Mouse (Mus musculus) ES-Bruce4 (cell line): ENCODE measurements around the gene Lonrf2. TPM values are rescaled to one million over a fixed set of nuclear protein-coding genes. Genes with fewer than 3 reads are reported as not detected.

Experiments
- H3K27ac ChIP-seq: 2 replicates; pipeline ENCODE4 v1.5.1; 2012; ENCODE audit warnings: low read length, inconsistent platforms; ENCODE audit not compliant: insufficient read depth
- H3K27me3 ChIP-seq: 2 replicates; pipeline ENCODE4 v1.6.1; 2012; ENCODE audit warnings: mild to moderate bottlenecking, low read length, inconsistent platforms; ENCODE audit not compliant: control insufficient read depth, poor library complexity, insufficient read depth, severe bottlenecking
- H3K36me3 ChIP-seq: 2 replicates; pipeline ENCODE4 v1.6.1; 2012; ENCODE audit warnings: inconsistent platforms, mild to moderate bottlenecking, low read length, moderate library complexity; ENCODE audit not compliant: control insufficient read depth, poor library complexity, insufficient read depth, severe bottlenecking
- H3K4me1 ChIP-seq: one replicate; pipeline ENCODE4 v1.8.1; 2011; ENCODE audit warnings: low read length; ENCODE audit not compliant: control insufficient read depth, insufficient read depth
- H3K4me3 ChIP-seq: 2 replicates; pipeline ENCODE4 v1.5.1; 2011; ENCODE audit warnings: low read depth, mild to moderate bottlenecking, low read length
- H3K9ac ChIP-seq: 2 replicates; pipeline ENCODE4 v1.6.1; 2012; ENCODE audit warnings: low read depth, mild to moderate bottlenecking, inconsistent platforms; ENCODE audit not compliant: poor library complexity, severe bottlenecking
- H3K9me3 ChIP-seq: replicated peaks from 2 replicates; pipeline ENCODE4 v1.6.1; 2012; ENCODE audit warnings: mild to moderate bottlenecking, low read length, inconsistent platforms; ENCODE audit not compliant: control insufficient read depth, poor library complexity, insufficient read depth, severe bottlenecking
- CTCF ChIP-seq: IDR thresholded peaks from one replicate; pipeline ENCODE4 v1.8.1; 2011; ENCODE audit warnings: low read depth, low read length
- EP300 ChIP-seq: IDR thresholded peaks from 2 replicates; pipeline ENCODE4 v1.6.1; 2011; ENCODE audit warnings: low read depth, low read length; ENCODE audit not compliant: insufficient read depth
- POLR2A ChIP-seq: IDR thresholded peaks from one replicate; pipeline ENCODE4 v1.8.1; 2011; ENCODE audit warnings: low read length; ENCODE audit not compliant: insufficient read depth
- polyA plus RNA-seq: library from polyadenylated mRNA; stranded (reverse); fragments of >200 nt; gene quantifications from 2 replicates; pipeline ENCODE4 v1.2.4, GENCODE M21; 2011; ENCODE audit warnings: low read depth; ENCODE audit not compliant: missing spikeins, insufficient read depth, insufficient read length

Gene Lonrf2
- polyA plus RNA-seq, result 0.12 and 0.32 TPM in 2 replicates

GRCm38 (mm10) chr1:38836477-38836872, at the start of gene Lonrf2:
Gene Lonrf2, minus strand, starts transcription at chr1:38836711.
- no peaks in the 10 kb centered on the region; the same call in 1 of the 2 replicates for H3K27me3 ChIP-seq
- TF ChIP-seq EP300 (no peak), CTCF (no peak), POLR2A (no peak)
- no peaks in the 10 kb centered on the region for H3K36me3 ChIP-seq
- H3K4me3 ChIP-seq, result peak within 1 kb of the TSS; percentile 56
- H3K9ac ChIP-seq, result peak within 1 kb of the TSS; percentile 67
- H3K9me3 ChIP-seq, result no peaks in the 10 kb centered on the region
- no peaks in the 10 kb centered on the region for H3K4me1 ChIP-seq
- H3K27ac ChIP-seq, result no peak within 1 kb of the TSS

- H3K9me3 ChIP-seq, result no peaks in the 10 kb centered on the region
- no peaks in the 10 kb centered on the region for H3K36me3 ChIP-seq
- H3K27me3 ChIP-seq, result no peaks in the 10 kb centered on the region
- no peak overlapping the region for H3K9ac ChIP-seq
- TF ChIP-seq EP300 (no peak), CTCF (no peak), POLR2A (no peak)
- H3K4me3 ChIP-seq, result no peak overlapping the region
- no peak overlapping the region for H3K27ac ChIP-seq
- peaks cover 4% of the 10 kb centered on the region for H3K4me1 ChIP-seq
Measured at GRCm38 (mm10) chr1:38885956-38886355, 49.4 kb upstream of the Lonrf2 start.

GRCm38 (mm10) chr1:38883766-38884165, 47.3 kb upstream of the Lonrf2 start:
- no peak overlapping the region for H3K27ac ChIP-seq
- TF ChIP-seq POLR2A (no peak), EP300 (no peak), CTCF (no peak)
- H3K36me3 ChIP-seq, result no peaks in the 10 kb centered on the region
- H3K4me3 ChIP-seq, result no peak overlapping the region
- no peak overlapping the region for H3K9ac ChIP-seq
- H3K27me3 ChIP-seq, result no peaks in the 10 kb centered on the region
- peaks cover 4% of the 10 kb centered on the region for H3K4me1 ChIP-seq
- peaks cover 3% of the 10 kb centered on the region for H3K9me3 ChIP-seq

- no peak overlapping the region for H3K4me3 ChIP-seq
- H3K27ac ChIP-seq, result no peak overlapping the region
- peaks cover 3% of the 10 kb centered on the region for H3K9me3 ChIP-seq
- H3K36me3 ChIP-seq, result no peaks in the 10 kb centered on the region
- TF ChIP-seq CTCF (no peak), EP300 (no peak), POLR2A (no peak)
- no peak overlapping the region for H3K9ac ChIP-seq
- H3K27me3 ChIP-seq, result no peaks in the 10 kb centered on the region
- H3K4me1 ChIP-seq, result peaks cover 3% of the 10 kb centered on the region
Measured at GRCm38 (mm10) chr1:38882746-38883145, 46.2 kb upstream of the Lonrf2 start.

GRCm38 (mm10) chr1:38881366-38881765, 44.9 kb upstream of the Lonrf2 start:
- Histone ChIP-seq H3K4me1 (no peaks in the 10 kb centered on the region), H3K9ac (no peak overlapping the region), H3K27me3 (no peaks in the 10 kb centered on the region), H3K36me3 (no peaks in the 10 kb centered on the region), H3K9me3 (peaks cover 3% of the 10 kb centered on the region), H3K27ac (no peak overlapping the region), H3K4me3 (no peak overlapping the region)
- TF ChIP-seq POLR2A, result no peak
- no peak for TF ChIP-seq EP300
- no peak for TF ChIP-seq CTCF

GRCm38 (mm10) chr1:38876671-38877382, 40.3 kb upstream of the Lonrf2 start:
- Histone ChIP-seq H3K4me3 (no peak overlapping the region), H3K4me1 (peaks cover 4% of the 10 kb centered on the region), H3K36me3 (no peaks in the 10 kb centered on the region), H3K9me3 (peaks cover 3% of the 10 kb centered on the region), H3K9ac (no peak overlapping the region), H3K27me3 (no peaks in the 10 kb centered on the region), H3K27ac (no peak overlapping the region)
- no peak for TF ChIP-seq CTCF
- no peak for TF ChIP-seq EP300
- no peak for TF ChIP-seq POLR2A
